13 mouse cellular contexts compared by ENCODE assay signal in the genomic region with DNA sequence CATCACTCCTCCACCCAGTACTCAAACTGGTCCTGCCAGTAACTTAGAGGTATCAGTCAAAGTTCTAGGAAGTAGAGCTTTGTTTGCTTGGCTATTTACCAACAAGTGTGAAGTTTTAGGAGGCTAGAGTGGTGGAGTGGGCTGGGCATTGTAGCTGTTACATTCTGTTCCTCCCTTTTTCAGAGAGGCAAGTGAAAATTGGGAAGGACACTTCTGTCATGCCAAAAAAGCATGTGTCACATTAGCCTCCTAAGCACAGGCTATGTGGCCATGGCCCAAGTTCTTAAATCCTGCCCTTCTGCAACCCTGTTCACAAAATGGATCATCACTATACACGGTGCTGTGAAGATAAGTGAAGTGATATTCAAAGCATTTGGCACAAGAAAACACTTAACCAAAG. TPM values are rescaled to one million over a fixed set of nuclear protein-coding genes. Genes with fewer than 3 reads are reported as not detected.
DNase-seq lines count a peak whose midpoint lies in the region; ATAC-seq and TF ChIP-seq lines count a peak whose summit lies in the region.
"Had no signal": no experiment of that assay in that cellular context is flagged by ENCODE, and none has a peak within 500 bp of the region (broad histone marks: within the 10 kb centered on the region; RNA-seq: fewer than 3 reads in every experiment).

No protein-coding gene starts in this region.

- H3K27ac ChIP-seq in midbrain, embryonic 13.5 days: peak overlapping the region; percentile 77; the same call in 1 of the 2 replicates
- H3K27ac ChIP-seq in midbrain, embryonic 16.5 days (ENCODE audit: low read length): no peak overlapping the region; the same call in 1 of the 2 replicates
- peak overlapping the region; percentile 73; the same call in 1 of the 2 replicates for H3K27ac ChIP-seq in hindbrain, postnatal 0 days
- H3K27ac ChIP-seq in stomach, embryonic 16.5 days (ENCODE audit: low read length): peak overlapping the region; percentile 74
- H3K27ac ChIP-seq: liver, embryonic 13.5 days had no signal

- 86% methylated on average over 1 of the region's 1 CpGs for WGBS in midbrain, embryonic 13.5 days
- WGBS in midbrain, embryonic 16.5 days: 84% methylated on average over 1 of the region's 1 CpGs
- WGBS in hindbrain, postnatal 0 days: 66% methylated on average over 1 of the region's 1 CpGs
- WGBS in stomach, embryonic 16.5 days: 35% methylated on average over 1 of the region's 1 CpGs

- no peaks in the 10 kb centered on the region for H3K9me3 ChIP-seq in midbrain, embryonic 13.5 days
- H3K9me3 ChIP-seq in midbrain, embryonic 16.5 days (replicated peaks; ENCODE audit: control insufficient read depth, low read length, poor library complexity, severe bottlenecking): no peaks in the 10 kb centered on the region
- H3K9me3 ChIP-seq in hindbrain, postnatal 0 days (ENCODE audit: low read length): no peaks in the 10 kb centered on the region
- no peaks in the 10 kb centered on the region for H3K9me3 ChIP-seq in stomach, embryonic 16.5 days (replicated peaks; ENCODE audit: control insufficient read depth, low read length)
- H3K9me3 ChIP-seq: embryonic facial prominence, embryonic 15.5 days; liver, embryonic 13.5 days had no signal

- no peak overlapping the region for H3K9ac ChIP-seq in midbrain, embryonic 13.5 days (replicated peaks)
- no peak overlapping the region for H3K9ac ChIP-seq in midbrain, embryonic 16.5 days (ENCODE audit: low read depth, low read length)
- no peak overlapping the region; the same call in 1 of the 2 replicates for H3K9ac ChIP-seq in hindbrain, postnatal 0 days (replicated peaks; ENCODE audit: low read length)
- H3K9ac ChIP-seq in stomach, embryonic 16.5 days (ENCODE audit: low read length): no peak overlapping the region
- H3K9ac ChIP-seq: embryonic facial prominence, embryonic 15.5 days; liver, embryonic 13.5 days had no signal

- H3K27me3 ChIP-seq in midbrain, embryonic 13.5 days: no peaks in the 10 kb centered on the region
- no peaks in the 10 kb centered on the region for H3K27me3 ChIP-seq in midbrain, embryonic 16.5 days (ENCODE audit: control insufficient read depth, insufficient read depth, low read depth, low read length)
- no peaks in the 10 kb centered on the region for H3K27me3 ChIP-seq in hindbrain, postnatal 0 days (ENCODE audit: insufficient read depth, low read length)
- no peaks in the 10 kb centered on the region for H3K27me3 ChIP-seq in stomach, embryonic 16.5 days (ENCODE audit: control insufficient read depth, insufficient read depth, low read length)
- H3K27me3 ChIP-seq: CH12.LX; embryonic facial prominence, embryonic 15.5 days; liver, embryonic 13.5 days had no signal

- H3K4me3 ChIP-seq in midbrain, embryonic 13.5 days (replicated peaks): no peak overlapping the region
- no peak overlapping the region for H3K4me3 ChIP-seq in midbrain, embryonic 16.5 days (ENCODE audit: low read depth, low read length)
- H3K4me3 ChIP-seq in hindbrain, postnatal 0 days (ENCODE audit: low read length): no peak overlapping the region
- no peak overlapping the region for H3K4me3 ChIP-seq in stomach, embryonic 16.5 days (replicated peaks; ENCODE audit: low read length)
- H3K4me3 ChIP-seq: embryonic facial prominence, embryonic 15.5 days; liver, embryonic 13.5 days; myocyte had no signal

- peaks cover 21% of the 10 kb centered on the region for H3K36me3 ChIP-seq in midbrain, embryonic 13.5 days
- H3K36me3 ChIP-seq in midbrain, embryonic 16.5 days (ENCODE audit: control insufficient read depth, insufficient read depth, low read length): no peaks in the 10 kb centered on the region
- H3K36me3 ChIP-seq in hindbrain, postnatal 0 days (ENCODE audit: insufficient read depth, low read length): peaks cover 3% of the 10 kb centered on the region; the same call in 1 of the 2 replicates
- H3K36me3 ChIP-seq in stomach, embryonic 16.5 days (ENCODE audit: control insufficient read depth, insufficient read depth, low read length): peaks cover 33% of the 10 kb centered on the region
- H3K36me3 ChIP-seq: liver, embryonic 13.5 days had no signal

- ATAC-seq in midbrain, embryonic 13.5 days: no peak
- no peak for ATAC-seq in midbrain, embryonic 16.5 days
- ATAC-seq in hindbrain, postnatal 0 days: no peak
- ATAC-seq in stomach, embryonic 16.5 days (ENCODE audit: insufficient read depth, low FRiP score): no peak

- TF ChIP-seq CTCF in hindbrain, postnatal 0 days (IDR thresholded peaks at IDR 0.05; ENCODE audit: low read depth): no peak

- peaks cover 16% of the 10 kb centered on the region for H3K4me1 ChIP-seq in midbrain, embryonic 13.5 days (replicated peaks)
- peaks cover 13% of the 10 kb centered on the region for H3K4me1 ChIP-seq in midbrain, embryonic 16.5 days (ENCODE audit: control insufficient read depth, insufficient read depth, low read length)
- H3K4me1 ChIP-seq in hindbrain, postnatal 0 days (ENCODE audit: insufficient read depth, low read length): peaks cover 17% of the 10 kb centered on the region
- peaks cover 20% of the 10 kb centered on the region for H3K4me1 ChIP-seq in stomach, embryonic 16.5 days (ENCODE audit: control insufficient read depth, insufficient read depth, low read length)

- H3K4me2 ChIP-seq in midbrain, embryonic 13.5 days (replicated peaks): no peak overlapping the region
- H3K4me2 ChIP-seq in midbrain, embryonic 16.5 days (ENCODE audit: low read length): no peak overlapping the region
- H3K4me2 ChIP-seq in hindbrain, postnatal 0 days (ENCODE audit: low read depth, low read length): no peak overlapping the region
- no peak overlapping the region; the same call in 1 of the 2 replicates for H3K4me2 ChIP-seq in stomach, embryonic 16.5 days (ENCODE audit: low read depth, low read length)
- H3K4me2 ChIP-seq: embryonic facial prominence, embryonic 15.5 days; liver, embryonic 13.5 days had no signal

- peak; percentile 40 for DNase-seq in gastrocnemius, adult 18-20 months (ENCODE audit: low spot score)
- DNase-seq in gastrocnemius, adult 8-10 months (ENCODE audit: low spot score in 2 of 2): no peak
- no peak for DNase-seq in hindbrain, postnatal 0 days (ENCODE audit: low spot score)
- DNase-seq in layer of hippocampus, adult 9-10 months (ENCODE audit: low spot score): no peak
- no peak for DNase-seq in right cerebral cortex, postnatal 25 days
- DNase-seq: gastrocnemius, postnatal 25 days; liver, embryonic 13.5 days had no signal

RNA-seq across cellular contexts. Expression of a gene that starts 34.4 kb away (rescaled TPM):
- total RNA-seq in gastrocnemius, adult 18-20 months (2021): 1 to 10 TPM; 2.5 to 3.9 TPM
- total RNA-seq in gastrocnemius, adult 8-10 months (2022): 1 to 10 TPM; 2.8 to 6.3 (median 4.4) TPM
- polyA plus RNA-seq in midbrain, embryonic 13.5 days (2015; fragmentation: Nextera tagmentation; extraction: Ambion mirVana): 4.1 and 5.9 TPM in 2 replicates
- 5.2 and 6.7 TPM in 2 replicates for polyA plus RNA-seq in midbrain, embryonic 16.5 days (2015; fragmentation: Nextera tagmentation; extraction: Ambion mirVana)
- 5.3 and 9.6 TPM in 2 replicates for total RNA-seq in hindbrain, postnatal 0 days (2014; rRNA removed)
- polyA plus RNA-seq in hindbrain, postnatal 0 days (2015; fragmentation: Nextera tagmentation; extraction: Ambion mirVana): 5.7 and 6.2 TPM in 2 replicates
- 32.1 and 33.1 TPM in 2 replicates for polyA plus RNA-seq in stomach, embryonic 16.5 days (2015; fragmentation: Nextera tagmentation; extraction: Ambion mirVana)
